Mouse (Mus musculus) embryonic fibroblast, embryonic 13.5 days (primary cell): Measurements from ENCODE around the gene Notch3. TPM values are rescaled to one million over a fixed set of nuclear protein-coding genes. Genes with fewer than 3 reads are reported as not detected.
"Not testable (repeated sequence)": the region's sequence is repeated elsewhere in the genome, so short reads cannot be mapped to it uniquely, and the experiment has no call there.

ENCODE experiments used
- H3K27ac ChIP-seq: 2 replicates; pipeline ENCODE4 v1.5.1; 2012; ENCODE audit warnings: low read length, control low read depth, inconsistent platforms; ENCODE audit not compliant: insufficient read depth
- H3K4me1 ChIP-seq: 2 replicates; pipeline ENCODE4 v1.6.1; 2011; ENCODE audit warnings: low read length; ENCODE audit not compliant: control insufficient read depth, insufficient read depth
- H3K4me3 ChIP-seq: 2 replicates; pipeline ENCODE4 v1.5.1; 2011; ENCODE audit warnings: mild to moderate bottlenecking, control low read depth, low read length; ENCODE audit not compliant: insufficient read depth
- CTCF ChIP-seq: IDR thresholded peaks from 2 replicates; pipeline ENCODE4 v1.5.1; 2011; ENCODE audit warnings: mild to moderate bottlenecking, control low read depth, low read length, moderate library complexity, borderline replicate concordance; ENCODE audit not compliant: insufficient read depth
- POLR2A ChIP-seq: IDR thresholded peaks from 2 replicates; pipeline ENCODE4 v1.6.1; 2011; ENCODE audit warnings: low read depth, mild to moderate bottlenecking, control low read depth, low read length, moderate library complexity
- polyA plus RNA-seq: library from polyadenylated mRNA; stranded (reverse); fragments of >200 nt; gene quantifications from 2 replicates; pipeline ENCODE4 v1.2.4, GENCODE M21; 2011; ENCODE audit warnings: low read depth; ENCODE audit not compliant: missing spikeins, insufficient read length

Gene Notch3
- polyA plus RNA-seq, 1 experiment: 20.8 TPM

GRCm38 (mm10) chr17:32121833-32122586 lies 44.6 kb downstream of the Notch3 start:
- Histone ChIP-seq H3K4me3 (no peak overlapping the region), H3K27ac (no peak overlapping the region), H3K4me1 (peaks cover 8% of the 10 kb centered on the region; the same call in 1 of the 2 replicates)
- no peak for TF ChIP-seq POLR2A
- TF ChIP-seq CTCF: no peak

GRCm38 (mm10) chr17:32120771-32121532 lies 45.7 kb downstream of the Notch3 start:
- Histone ChIP-seq H3K4me1 (peaks cover 9% of the 10 kb centered on the region; the same call in 1 of the 2 replicates), H3K27ac (no peak overlapping the region), H3K4me3 (no peak overlapping the region)
- TF ChIP-seq POLR2A: no peak
- no peak for TF ChIP-seq CTCF

- Histone ChIP-seq H3K27ac (no peak overlapping the region), H3K4me3 (no peak overlapping the region), H3K4me1 (peaks cover 9% of the 10 kb centered on the region; the same call in 1 of the 2 replicates)
- no peak for TF ChIP-seq CTCF
- TF ChIP-seq POLR2A: no peak
These were observed 47.5 kb downstream of the Notch3 start for GRCm38 (mm10) chr17:32119196-32119595.

- H3K4me3 ChIP-seq: no peak overlapping the region
- peaks cover 9% of the 10 kb centered on the region; the same call in 1 of the 2 replicates for H3K4me1 ChIP-seq
- 0 out of 2 replicates have a peak overlapping the region, but pooled peaks have one; percentile 22 for H3K27ac ChIP-seq
- TF ChIP-seq CTCF (peak; percentile 25; the same call in 1 of the 2 replicates), POLR2A (no peak)
These were observed 48.2 kb downstream of the Notch3 start for GRCm38 (mm10) chr17:32118484-32118883.

GRCm38 (mm10) chr17:32117872-32118421 lies 48.7 kb downstream of the Notch3 start:
- H3K27ac ChIP-seq: 0 out of 2 replicates have a peak overlapping the region, but pooled peaks have one; percentile 22
- not testable (repeated sequence) for H3K4me3 ChIP-seq, H3K4me1 ChIP-seq

- TF ChIP-seq POLR2A (no peak), CTCF (no peak)
- Histone ChIP-seq H3K27ac (peak overlapping the region; percentile 72), H3K4me1 (peaks cover 9% of the 10 kb centered on the region; the same call in 1 of the 2 replicates), H3K4me3 (no peak overlapping the region)
These were observed 49.3 kb downstream of the Notch3 start for GRCm38 (mm10) chr17:32117287-32117871.

- Histone ChIP-seq H3K27ac (peak overlapping the region; percentile 72; the same call in 1 of the 2 replicates), H3K4me3 (no peak overlapping the region), H3K4me1 (peaks cover 9% of the 10 kb centered on the region; the same call in 1 of the 2 replicates)
- TF ChIP-seq CTCF (no peak), POLR2A (no peak)
These were observed 49.9 kb downstream of the Notch3 start for GRCm38 (mm10) chr17:32116586-32117286.

GRCm38 (mm10) chr17:32114486-32114885 lies 52.2 kb downstream of the Notch3 start:
- not testable (repeated sequence) for H3K27ac ChIP-seq
- Histone ChIP-seq H3K4me1 (0 out of 2 replicates have a peak, but pooled peaks cover 12% of the 10 kb centered on the region), H3K4me3 (peak overlapping the region; percentile 28)

GRCm38 (mm10) chr17:32113523-32114421 lies 52.9 kb downstream of the Notch3 start:
- no peak for TF ChIP-seq CTCF
- peak; percentile 55; the same call in 1 of the 2 replicates for TF ChIP-seq POLR2A
- no peak overlapping the region for H3K27ac ChIP-seq
- H3K4me3 ChIP-seq: peak overlapping the region; percentile 28
- H3K4me1 ChIP-seq: 0 out of 2 replicates have a peak, but pooled peaks cover 14% of the 10 kb centered on the region
